Mouse (Mus musculus): Measurements from ENCODE around the gene Tdg. TPM values are rescaled to one million over a fixed set of nuclear protein-coding genes. Genes with fewer than 3 reads are reported as not detected.
A peak's percentile ranks its signal among the peaks of the same experiment; 100 is the strongest.

The Tdg gene
- polyA plus RNA-seq, 1 experiment from 2014 or later = 22.3 TPM

GRCm38 (mm10) chr10:82629111-82629585 lies 480 bp upstream of the Tdg start:
- H3K4me1 ChIP-seq (ENCODE audit: insufficient read depth) = peaks cover 15% of the 10 kb centered on the region
- TF ChIP-seq EP300 (IDR thresholded peaks at IDR 0.05; ENCODE audit: low read depth) = no peak
- TF ChIP-seq CTCF (IDR thresholded peaks at IDR 0.05; ENCODE audit: low read depth) = no peak
- peak overlapping the region; percentile 66 for H3K4me3 ChIP-seq (ENCODE audit: low read depth, low read length)
- no peaks in the 10 kb centered on the region for H3K27me3 ChIP-seq (ENCODE audit: insufficient read depth, low read length)
- H3K27ac ChIP-seq (ENCODE audit: low read depth) = peak overlapping the region; percentile 91
- 8% methylated on average over 11 of the region's 11 CpGs for WGBS (ENCODE audit: insufficient replicate concordance)
- 0 out of 2 replicates have a peak, but pooled peaks cover 2% of the 10 kb centered on the region for H3K36me3 ChIP-seq (replicated peaks; ENCODE audit: insufficient read depth, low read length)
- peak overlapping the region; percentile 71 for H3K9ac ChIP-seq (replicated peaks)
- ATAC-seq = peak; percentile 30
- no peak for DNase-seq
- H3K9me3 ChIP-seq (ENCODE audit: low read length) = no peaks in the 10 kb centered on the region
- H3K4me2 ChIP-seq (ENCODE audit: low read depth, low read length) = peak overlapping the region; percentile 96

- Histone ChIP-seq H3K4me2 (ENCODE audit: low read depth, low read length) (peak overlapping the region; percentile 79), H3K27ac (ENCODE audit: low read depth) (no peak overlapping the region; the same call in 1 of the 2 replicates), H3K4me1 (ENCODE audit: insufficient read depth) (peaks cover 15% of the 10 kb centered on the region), H3K9ac (replicated peaks) (peak overlapping the region; percentile 71), H3K27me3 (ENCODE audit: insufficient read depth, low read length) (no peaks in the 10 kb centered on the region), H3K9me3 (ENCODE audit: low read length) (no peaks in the 10 kb centered on the region), H3K4me3 (ENCODE audit: low read depth, low read length) (peak overlapping the region; percentile 66), H3K36me3 (replicated peaks; ENCODE audit: insufficient read depth, low read length) (0 out of 2 replicates have a peak, but pooled peaks cover 4% of the 10 kb centered on the region)
- no peak for ATAC-seq
- TF ChIP-seq CTCF (IDR thresholded peaks at IDR 0.05; ENCODE audit: low read depth) (no peak), EP300 (IDR thresholded peaks at IDR 0.05; ENCODE audit: low read depth) (no peak)
- 16% methylated on average over 7 of the region's 7 CpGs for WGBS (ENCODE audit: insufficient replicate concordance)
- DNase-seq = no peak
Observed at GRCm38 (mm10) chr10:82630497-82630896, 869 bp downstream of the Tdg start.

- DNase-seq (no peak), ATAC-seq (no peak)
- Histone ChIP-seq H3K9ac (replicated peaks) (no peak overlapping the region), H3K9me3 (ENCODE audit: low read length) (no peaks in the 10 kb centered on the region), H3K27ac (ENCODE audit: low read depth) (no peak overlapping the region), H3K4me2 (ENCODE audit: low read depth, low read length) (peak overlapping the region; percentile 79), H3K4me3 (ENCODE audit: low read depth, low read length) (no peak overlapping the region), H3K4me1 (ENCODE audit: insufficient read depth) (peaks cover 15% of the 10 kb centered on the region), H3K27me3 (ENCODE audit: insufficient read depth, low read length) (no peaks in the 10 kb centered on the region), H3K36me3 (replicated peaks; ENCODE audit: insufficient read depth, low read length) (0 out of 2 replicates have a peak, but pooled peaks cover 4% of the 10 kb centered on the region)
- WGBS (ENCODE audit: insufficient replicate concordance) = 79% methylated on average over 7 of the region's 7 CpGs
- TF ChIP-seq CTCF (IDR thresholded peaks at IDR 0.05; ENCODE audit: low read depth) = no peak
- no peak for TF ChIP-seq EP300 (IDR thresholded peaks at IDR 0.05; ENCODE audit: low read depth)
Observed at GRCm38 (mm10) chr10:82631133-82631532, 1.5 kb downstream of the Tdg start.

- H3K4me1 ChIP-seq (ENCODE audit: insufficient read depth) = peaks cover 15% of the 10 kb centered on the region
- H3K27ac ChIP-seq (ENCODE audit: low read depth) = no peak overlapping the region
- WGBS (ENCODE audit: insufficient replicate concordance) = 91% methylated on average over 12 of the region's 12 CpGs
- no peaks in the 10 kb centered on the region for H3K9me3 ChIP-seq (ENCODE audit: low read length)
- no peaks in the 10 kb centered on the region for H3K27me3 ChIP-seq (ENCODE audit: insufficient read depth, low read length)
- H3K4me2 ChIP-seq (ENCODE audit: low read depth, low read length) = no peak overlapping the region
- no peak for TF ChIP-seq EP300 (IDR thresholded peaks at IDR 0.05; ENCODE audit: low read depth)
- TF ChIP-seq CTCF (IDR thresholded peaks at IDR 0.05; ENCODE audit: low read depth) = no peak
- H3K36me3 ChIP-seq (replicated peaks; ENCODE audit: insufficient read depth, low read length) = 0 out of 2 replicates have a peak, but pooled peaks cover 4% of the 10 kb centered on the region
- ATAC-seq (no peak), DNase-seq (no peak)
- no peak overlapping the region for H3K4me3 ChIP-seq (ENCODE audit: low read depth, low read length)
- H3K9ac ChIP-seq (replicated peaks) = no peak overlapping the region
Observed at GRCm38 (mm10) chr10:82632496-82633280, 3.1 kb downstream of the Tdg start.

- peaks cover 11% of the 10 kb centered on the region for H3K4me1 ChIP-seq (ENCODE audit: insufficient read depth)
- ATAC-seq (no peak), DNase-seq (no peak)
- no peak overlapping the region for H3K27ac ChIP-seq (ENCODE audit: low read depth)
- H3K4me2 ChIP-seq (ENCODE audit: low read depth, low read length) = no peak overlapping the region
- WGBS (ENCODE audit: insufficient replicate concordance) = 95% methylated on average over 7 of the region's 7 CpGs
- H3K9me3 ChIP-seq (ENCODE audit: low read length) = no peaks in the 10 kb centered on the region
- H3K4me3 ChIP-seq (ENCODE audit: low read depth, low read length) = no peak overlapping the region
- no peaks in the 10 kb centered on the region for H3K27me3 ChIP-seq (ENCODE audit: insufficient read depth, low read length)
- TF ChIP-seq EP300 (IDR thresholded peaks at IDR 0.05; ENCODE audit: low read depth) = no peak
- TF ChIP-seq CTCF (IDR thresholded peaks at IDR 0.05; ENCODE audit: low read depth) = no peak
- H3K36me3 ChIP-seq (replicated peaks; ENCODE audit: insufficient read depth, low read length) = peaks cover 10% of the 10 kb centered on the region
- H3K9ac ChIP-seq (replicated peaks) = no peak overlapping the region
Observed at GRCm38 (mm10) chr10:82634348-82634747, 4.7 kb downstream of the Tdg start.

GRCm38 (mm10) chr10:82636321-82636720 lies 6.7 kb downstream of the Tdg start:
- no peak overlapping the region for H3K27ac ChIP-seq (ENCODE audit: low read depth)
- no peak overlapping the region for H3K4me2 ChIP-seq (ENCODE audit: low read depth, low read length)
- ATAC-seq = no peak
- H3K4me3 ChIP-seq (ENCODE audit: low read depth, low read length) = no peak overlapping the region
- TF ChIP-seq CTCF (IDR thresholded peaks at IDR 0.05; ENCODE audit: low read depth) = no peak
- TF ChIP-seq EP300 (IDR thresholded peaks at IDR 0.05; ENCODE audit: low read depth) = no peak
- H3K4me1 ChIP-seq (ENCODE audit: insufficient read depth) = no peaks in the 10 kb centered on the region
- H3K9me3 ChIP-seq (ENCODE audit: low read length) = no peaks in the 10 kb centered on the region
- H3K36me3 ChIP-seq (replicated peaks; ENCODE audit: insufficient read depth, low read length) = peaks cover 26% of the 10 kb centered on the region
- WGBS (ENCODE audit: insufficient replicate concordance) = 83% methylated on average over 3 of the region's 3 CpGs
- DNase-seq = no peak
- no peak overlapping the region for H3K9ac ChIP-seq (replicated peaks)
- no peaks in the 10 kb centered on the region for H3K27me3 ChIP-seq (ENCODE audit: insufficient read depth, low read length)
